Mouse (Mus musculus): ENCODE data around the gene Hdac7.
"Not testable (repeated sequence)": the region's sequence is repeated elsewhere in the genome, so short reads cannot be mapped to it uniquely, and the experiment has no call there.

Hdac7 gene

GRCm38 (mm10) chr15:97844037-97845034, at the start of gene Hdac7:
Gene Hdac7, minus strand, starts transcription at chr15:97844502.
- DNase-seq: no peak

- no peak for DNase-seq
Observed at GRCm38 (mm10) chr15:97892506-97892905, 48.2 kb upstream of the Hdac7 start.

- no peak for DNase-seq
Observed at GRCm38 (mm10) chr15:97890450-97890849, 46.1 kb upstream of the Hdac7 start.

- DNase-seq: no peak
Observed at GRCm38 (mm10) chr15:97890017-97890416, 45.7 kb upstream of the Hdac7 start.

- DNase-seq: no peak
Observed at GRCm38 (mm10) chr15:97887541-97888016, 43.3 kb upstream of the Hdac7 start.

- DNase-seq: peak; percentile 58
Observed at GRCm38 (mm10) chr15:97881423-97881822, 37.1 kb upstream of the Hdac7 start.

GRCm38 (mm10) chr15:97880441-97880840, 36.1 kb upstream of the Hdac7 start:
- DNase-seq: peak; percentile 65

- no peak for DNase-seq
Observed at GRCm38 (mm10) chr15:97878696-97879328, 34.5 kb upstream of the Hdac7 start.

GRCm38 (mm10) chr15:97875784-97876183, 31.5 kb upstream of the Hdac7 start:
- no peak for DNase-seq

GRCm38 (mm10) chr15:97873717-97874116, 29.4 kb upstream of the Hdac7 start:
- no peak for DNase-seq

GRCm38 (mm10) chr15:97872161-97872560, 27.9 kb upstream of the Hdac7 start:
- no peak for DNase-seq

GRCm38 (mm10) chr15:97871055-97872030, 27.0 kb upstream of the Hdac7 start:
- DNase-seq: no peak

- not testable (repeated sequence) for DNase-seq
Observed at GRCm38 (mm10) chr15:97870116-97870515, 25.8 kb upstream of the Hdac7 start.

- DNase-seq: no peak
Observed at GRCm38 (mm10) chr15:97868985-97869384, 24.7 kb upstream of the Hdac7 start.

GRCm38 (mm10) chr15:97865988-97866387, 21.7 kb upstream of the Hdac7 start:
- no peak for DNase-seq

- DNase-seq: no peak
Observed at GRCm38 (mm10) chr15:97865175-97865574, 20.9 kb upstream of the Hdac7 start.

GRCm38 (mm10) chr15:97864361-97865045, 20.2 kb upstream of the Hdac7 start:
- DNase-seq: no peak

GRCm38 (mm10) chr15:97863494-97863881, 19.2 kb upstream of the Hdac7 start:
- no peak for DNase-seq

- DNase-seq: no peak
Observed at GRCm38 (mm10) chr15:97862881-97863493, 18.7 kb upstream of the Hdac7 start.

GRCm38 (mm10) chr15:97860353-97860752, 16.1 kb upstream of the Hdac7 start:
- no peak for DNase-seq

GRCm38 (mm10) chr15:97858431-97858830, 14.1 kb upstream of the Hdac7 start:
- DNase-seq: no peak

- no peak for DNase-seq
Observed at GRCm38 (mm10) chr15:97854551-97854950, 10.2 kb upstream of the Hdac7 start.

All from kidney, adult 18-20 months (tissue).